Mouse (Mus musculus): Measurements from ENCODE around the gene Ace. TPM values are rescaled to one million over a fixed set of nuclear protein-coding genes. Genes with fewer than 3 reads are reported as not detected.

Gene Ace
- polyA plus RNA-seq, 1 experiment, result 892 TPM

GRCm38 (mm10) chr11:105987446-105987845 lies 19.7 kb downstream of the Ace start:
- Histone ChIP-seq H3K4me1 (ENCODE audit: control insufficient read depth, insufficient read depth, insufficient read length, low read length) (no peaks in the 10 kb centered on the region), H3K27me3 (ENCODE audit: control insufficient read depth, insufficient read depth, low read length) (peaks cover 4% of the 10 kb centered on the region; the same call in 1 of the 2 replicates), H3K36me3 (ENCODE audit: control insufficient read depth, insufficient read depth, low read length) (peaks cover 48% of the 10 kb centered on the region), H3K4me3 (ENCODE audit: low read depth, low read length) (no peak overlapping the region), H3K27ac (ENCODE audit: insufficient read depth, low read depth, low read length) (no peak overlapping the region; the same call in 1 of the 2 replicates)
- TF ChIP-seq CTCF (IDR thresholded peaks at IDR 0.05; ENCODE audit: extremely low read depth, insufficient read length, insufficient replicate concordance, low read depth, low read length) (no peak), POLR2A (IDR thresholded peaks at IDR 0.05; ENCODE audit: low read depth, low read length) (no peak)
- WGBS, result 49% methylated on average over 6 of the region's 6 CpGs

GRCm38 (mm10) chr11:105989446-105989845 lies 21.7 kb downstream of the Ace start:
- Histone ChIP-seq H3K27ac (ENCODE audit: insufficient read depth, low read depth, low read length) (no peak overlapping the region), H3K36me3 (ENCODE audit: control insufficient read depth, insufficient read depth, low read length) (peaks cover 44% of the 10 kb centered on the region), H3K4me3 (ENCODE audit: low read depth, low read length) (no peak overlapping the region), H3K27me3 (ENCODE audit: control insufficient read depth, insufficient read depth, low read length) (peaks cover 4% of the 10 kb centered on the region; the same call in 1 of the 2 replicates), H3K4me1 (ENCODE audit: control insufficient read depth, insufficient read depth, insufficient read length, low read length) (no peaks in the 10 kb centered on the region)
- no peak for TF ChIP-seq POLR2A (IDR thresholded peaks at IDR 0.05; ENCODE audit: low read depth, low read length)
- 74% methylated on average over 6 of the region's 6 CpGs for WGBS

GRCm38 (mm10) chr11:105990231-105990630 lies 22.5 kb downstream of the Ace start:
- H3K27me3 ChIP-seq (ENCODE audit: control insufficient read depth, insufficient read depth, low read length), result peaks cover 4% of the 10 kb centered on the region; the same call in 1 of the 2 replicates
- no peak overlapping the region for H3K27ac ChIP-seq (ENCODE audit: insufficient read depth, low read depth, low read length)
- H3K36me3 ChIP-seq (ENCODE audit: control insufficient read depth, insufficient read depth, low read length), result peaks cover 36% of the 10 kb centered on the region
- H3K4me1 ChIP-seq (ENCODE audit: control insufficient read depth, insufficient read depth, insufficient read length, low read length), result no peaks in the 10 kb centered on the region
- no peak for TF ChIP-seq POLR2A (IDR thresholded peaks at IDR 0.05; ENCODE audit: low read depth, low read length)
- no peak for TF ChIP-seq CTCF (IDR thresholded peaks at IDR 0.05; ENCODE audit: extremely low read depth, insufficient read length, insufficient replicate concordance, low read depth, low read length)
- 18% methylated on average over 2 of the region's 2 CpGs for WGBS
- no peak overlapping the region for H3K4me3 ChIP-seq (ENCODE audit: low read depth, low read length)

GRCm38 (mm10) chr11:105994375-105994774 lies 26.6 kb downstream of the Ace start, which contains the start of gene Ace3:
TSS of gene Ace3 (plus strand) at chr11:105994675.
- TF ChIP-seq POLR2A (IDR thresholded peaks at IDR 0.05; ENCODE audit: low read depth, low read length) (no peak), CTCF (IDR thresholded peaks at IDR 0.05; ENCODE audit: extremely low read depth, insufficient read length, insufficient replicate concordance, low read depth, low read length) (no peak)
- Histone ChIP-seq H3K4me1 (ENCODE audit: control insufficient read depth, insufficient read depth, insufficient read length, low read length) (no peaks in the 10 kb centered on the region), H3K27ac (ENCODE audit: insufficient read depth, low read depth, low read length) (no peak within 1 kb of the TSS), H3K27me3 (ENCODE audit: control insufficient read depth, insufficient read depth, low read length) (peaks cover under 1% of the 10 kb centered on the region; the same call in 1 of the 2 replicates), H3K36me3 (ENCODE audit: control insufficient read depth, insufficient read depth, low read length) (peaks cover under 1% of the 10 kb centered on the region), H3K4me3 (ENCODE audit: low read depth, low read length) (no peak within 1 kb of the TSS)
- WGBS, result 94% methylated on average over 3 of the region's 3 CpGs

GRCm38 (mm10) chr11:106000062-106000461 lies 32.3 kb downstream of the Ace start:
- Histone ChIP-seq H3K27me3 (ENCODE audit: control insufficient read depth, insufficient read depth, low read length) (no peaks in the 10 kb centered on the region), H3K4me3 (ENCODE audit: low read depth, low read length) (no peak overlapping the region), H3K27ac (ENCODE audit: insufficient read depth, low read depth, low read length) (no peak overlapping the region), H3K4me1 (ENCODE audit: control insufficient read depth, insufficient read depth, insufficient read length, low read length) (peaks cover under 1% of the 10 kb centered on the region; the same call in 1 of the 2 replicates), H3K36me3 (ENCODE audit: control insufficient read depth, insufficient read depth, low read length) (no peaks in the 10 kb centered on the region)
- WGBS, result 92% methylated on average over 6 of the region's 6 CpGs
- TF ChIP-seq CTCF (IDR thresholded peaks at IDR 0.05; ENCODE audit: extremely low read depth, insufficient read length, insufficient replicate concordance, low read depth, low read length) (no peak), POLR2A (IDR thresholded peaks at IDR 0.05; ENCODE audit: low read depth, low read length) (no peak)

- Histone ChIP-seq H3K27ac (ENCODE audit: insufficient read depth, low read depth, low read length) (no peak overlapping the region), H3K4me3 (ENCODE audit: low read depth, low read length) (no peak overlapping the region), H3K4me1 (ENCODE audit: control insufficient read depth, insufficient read depth, insufficient read length, low read length) (peaks cover 8% of the 10 kb centered on the region), H3K36me3 (ENCODE audit: control insufficient read depth, insufficient read depth, low read length) (no peaks in the 10 kb centered on the region), H3K27me3 (ENCODE audit: control insufficient read depth, insufficient read depth, low read length) (no peaks in the 10 kb centered on the region)
- TF ChIP-seq POLR2A (IDR thresholded peaks at IDR 0.05; ENCODE audit: low read depth, low read length) (no peak), CTCF (IDR thresholded peaks at IDR 0.05; ENCODE audit: extremely low read depth, insufficient read length, insufficient replicate concordance, low read depth, low read length) (no peak)
- 33% methylated on average over 4 of the region's 4 CpGs for WGBS
Observed at GRCm38 (mm10) chr11:106001718-106002117, 34.0 kb downstream of the Ace start.

- H3K36me3 ChIP-seq (ENCODE audit: control insufficient read depth, insufficient read depth, low read length), result no peaks in the 10 kb centered on the region
- H3K27ac ChIP-seq (ENCODE audit: insufficient read depth, low read depth, low read length), result no peak overlapping the region; the same call in 1 of the 2 replicates
- H3K4me1 ChIP-seq (ENCODE audit: control insufficient read depth, insufficient read depth, insufficient read length, low read length), result peaks cover 10% of the 10 kb centered on the region
- H3K4me3 ChIP-seq (ENCODE audit: low read depth, low read length), result no peak overlapping the region
- TF ChIP-seq POLR2A (IDR thresholded peaks at IDR 0.05; ENCODE audit: low read depth, low read length) (no peak), CTCF (IDR thresholded peaks at IDR 0.05; ENCODE audit: extremely low read depth, insufficient read length, insufficient replicate concordance, low read depth, low read length) (no peak)
- H3K27me3 ChIP-seq (ENCODE audit: control insufficient read depth, insufficient read depth, low read length), result no peaks in the 10 kb centered on the region
- 42% methylated on average over 1 of the region's 1 CpGs for WGBS
Observed at GRCm38 (mm10) chr11:106004576-106004975, 36.8 kb downstream of the Ace start.
